Mouse (Mus musculus): ENCODE data around the gene Gm28269.
A peak's percentile ranks its signal among the peaks of the same experiment; 100 is the strongest.

Gm28269 gene

GRCm38 (mm10) chrX:21744997-21745396 is at the start of gene Gm28269:
Gene Gm28269, minus strand, starts transcription at chrX:21745097.
- DNase-seq (ENCODE audit: low read depth, low spot score) = no peak

GRCm38 (mm10) chrX:21716885-21717284 is 28.0 kb downstream of the Gm28269 start:
- no peak for DNase-seq (ENCODE audit: low read depth, low spot score)

GRCm38 (mm10) chrX:21715293-21715692 is 29.6 kb downstream of the Gm28269 start:
- DNase-seq (ENCODE audit: low read depth, low spot score) = no peak

GRCm38 (mm10) chrX:21714829-21715228 is 30.1 kb downstream of the Gm28269 start, which contains the start of gene Slc6a14:
Gene Slc6a14, plus strand, starts transcription at chrX:21714896.
- no peak for DNase-seq (ENCODE audit: low read depth, low spot score)

- no peak for DNase-seq (ENCODE audit: low read depth, low spot score)
Measured at GRCm38 (mm10) chrX:21704470-21704869, 40.4 kb downstream of the Gm28269 start.

GRCm38 (mm10) chrX:21701646-21702045 is 43.3 kb downstream of the Gm28269 start:
- DNase-seq (ENCODE audit: low read depth, low spot score) = no peak

GRCm38 (mm10) chrX:21695687-21696086 is 49.2 kb downstream of the Gm28269 start:
- DNase-seq (ENCODE audit: low read depth, low spot score) = peak; percentile 20

GRCm38 (mm10) chrX:21695220-21695619 is 49.7 kb downstream of the Gm28269 start:
- no peak for DNase-seq (ENCODE audit: low read depth, low spot score)
